Mouse (Mus musculus) embryonic facial prominence, embryonic 10.5 days (tissue): ENCODE data around the gene Wnt3. TPM values are rescaled to one million over a fixed set of nuclear protein-coding genes. Genes with fewer than 3 reads are reported as not detected.
A peak's percentile ranks its signal among the peaks of the same experiment; 100 is the strongest.

ENCODE experiments used
- DNase-seq: peaks from one replicate; pipeline ENCODE4 v3.0.0-alpha.2; 2017; ENCODE audit warnings: low spot score
- H3K27ac ChIP-seq: fragments of 300-500 bp; sonication (generic); replicated peaks from 2 replicates; pipeline ENCODE4 v1.5.1; 2016; ENCODE audit warnings: mild to moderate bottlenecking
- H3K27me3 ChIP-seq: fragments of 300-500 bp; sonication (generic); replicated peaks from 2 replicates; pipeline ENCODE4 v1.6.1; 2016; ENCODE audit warnings: low read depth, mild to moderate bottlenecking; ENCODE audit not compliant: poor library complexity, severe bottlenecking
- H3K36me3 ChIP-seq: fragments of 300-500 bp; sonication (generic); replicated peaks from 2 replicates; pipeline ENCODE4 v1.6.1; 2016; ENCODE audit warnings: mild to moderate bottlenecking, moderate library complexity
- H3K4me1 ChIP-seq: fragments of 300-500 bp; sonication (generic); 2 replicates; pipeline ENCODE4 v1.6.1; 2016
- H3K4me3 ChIP-seq: fragments of 300-500 bp; sonication (generic); 2 replicates; pipeline ENCODE4 v1.5.1; 2016; ENCODE audit warnings: mild to moderate bottlenecking, moderate library complexity
- H3K9me3 ChIP-seq: fragments of 300-500 bp; sonication (generic); 2 replicates; pipeline ENCODE4 v1.6.1; 2016; ENCODE audit warnings: mild to moderate bottlenecking
- WGBS: fragments of 180-500 bp; shearing (Covaris S2); methylation state at CpG from one replicate; pipeline ENCODE4 v1.1.7; 2016; 5-methylcytosine and 5-hydroxymethylcytosine counted together
- polyA plus RNA-seq: library from polyadenylated mRNA; unstranded; fragments of >200 nt; fragmentation: Nextera tagmentation; extraction: Ambion mirVana; gene quantifications from 2 replicates; pipeline ENCODE4 v1.2.1, GENCODE M21; 2016

Gene Wnt3
- polyA plus RNA-seq, 1 experiment from 2014 or later, result 3.7 TPM

GRCm38 (mm10) chr11:103828866-103829265, 54.9 kb downstream of the Wnt3 start:
- Histone ChIP-seq H3K4me1 (peaks cover 19% of the 10 kb centered on the region), H3K36me3 (peaks cover 37% of the 10 kb centered on the region), H3K9me3 (no peaks in the 10 kb centered on the region), H3K27ac (no peak overlapping the region), H3K4me3 (no peak overlapping the region), H3K27me3 (0 out of 2 replicates have a peak, but pooled peaks cover 4% of the 10 kb centered on the region)
- WGBS, result 85% methylated on average over 7 of the region's 7 CpGs
- no peak for DNase-seq

DNA sequence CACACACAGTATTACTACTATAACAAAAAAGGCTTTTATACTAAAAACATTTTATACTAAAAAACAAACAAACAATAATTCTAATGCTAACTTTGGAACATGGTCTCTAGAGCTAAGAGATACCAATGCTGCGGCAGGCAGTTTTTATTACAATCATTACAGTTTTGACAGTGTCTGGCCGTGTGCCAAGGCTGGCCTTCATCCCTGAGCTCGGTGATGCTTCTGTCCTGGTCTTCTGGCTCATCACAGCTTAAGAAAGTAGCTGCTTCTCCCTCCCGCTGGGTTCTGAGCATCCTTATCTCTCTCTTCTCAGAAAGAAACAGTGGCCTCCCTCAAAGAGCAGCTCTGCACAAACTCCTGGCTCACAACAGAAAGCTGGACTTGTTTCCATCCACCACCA, 56.0 kb downstream of the Wnt3 start:
- Histone ChIP-seq H3K36me3 (peaks cover 31% of the 10 kb centered on the region), H3K27me3 (0 out of 2 replicates have a peak, but pooled peaks cover 4% of the 10 kb centered on the region), H3K4me1 (peaks cover 19% of the 10 kb centered on the region), H3K9me3 (no peaks in the 10 kb centered on the region), H3K4me3 (no peak overlapping the region), H3K27ac (no peak overlapping the region)
- WGBS, result 82% methylated on average over 4 of the region's 4 CpGs
- DNase-seq, result no peak

- 86% methylated on average over 9 of the region's 9 CpGs for WGBS
- H3K27ac ChIP-seq, result no peak overlapping the region
- H3K4me1 ChIP-seq, result peaks cover 19% of the 10 kb centered on the region
- no peak for DNase-seq
- peaks cover 27% of the 10 kb centered on the region for H3K36me3 ChIP-seq
- H3K9me3 ChIP-seq, result no peaks in the 10 kb centered on the region
- H3K4me3 ChIP-seq, result no peak overlapping the region
- H3K27me3 ChIP-seq, result 0 out of 2 replicates have a peak, but pooled peaks cover 4% of the 10 kb centered on the region
These were observed 56.5 kb downstream of the Wnt3 start for GRCm38 (mm10) chr11:103830476-103830875.

DNA sequence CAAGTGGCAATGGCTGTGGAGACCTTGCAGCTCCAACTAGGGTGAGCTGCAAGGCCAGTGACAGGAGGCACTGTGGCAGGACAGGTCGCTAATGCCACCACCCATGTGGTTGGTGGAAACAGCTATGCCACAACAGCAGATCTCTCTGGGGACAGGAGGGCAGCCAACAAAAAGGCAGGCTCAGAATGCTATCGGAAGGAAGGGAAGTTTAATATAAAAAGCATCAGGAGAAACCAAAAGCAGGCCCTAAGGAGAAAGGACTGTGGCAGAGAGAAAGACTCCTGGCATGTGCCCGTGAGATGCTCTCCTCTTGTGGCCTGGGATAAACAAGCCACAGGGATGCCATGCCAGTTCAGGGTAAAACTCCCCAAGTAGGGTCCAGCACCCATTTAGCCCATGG, 57.8 kb downstream of the Wnt3 start:
- no peak for DNase-seq
- H3K4me1 ChIP-seq, result peaks cover 19% of the 10 kb centered on the region
- no peaks in the 10 kb centered on the region for H3K9me3 ChIP-seq
- H3K36me3 ChIP-seq, result peaks cover 19% of the 10 kb centered on the region
- no peak overlapping the region for H3K4me3 ChIP-seq
- H3K27me3 ChIP-seq, result 0 out of 2 replicates have a peak, but pooled peaks cover 4% of the 10 kb centered on the region
- no peak overlapping the region for H3K27ac ChIP-seq
- WGBS, result 85% methylated on average over 3 of the region's 3 CpGs

GRCm38 (mm10) chr11:103832331-103832730, 58.4 kb downstream of the Wnt3 start:
- H3K9me3 ChIP-seq, result no peaks in the 10 kb centered on the region
- peaks cover 13% of the 10 kb centered on the region for H3K36me3 ChIP-seq
- 0 out of 2 replicates have a peak, but pooled peaks cover 4% of the 10 kb centered on the region for H3K27me3 ChIP-seq
- no peak for DNase-seq
- no peak overlapping the region for H3K4me3 ChIP-seq
- 79% methylated on average over 4 of the region's 4 CpGs for WGBS
- H3K27ac ChIP-seq, result no peak overlapping the region
- H3K4me1 ChIP-seq, result peaks cover 19% of the 10 kb centered on the region

- H3K27ac ChIP-seq, result no peak overlapping the region
- H3K9me3 ChIP-seq, result no peaks in the 10 kb centered on the region
- H3K36me3 ChIP-seq, result peaks cover 3% of the 10 kb centered on the region
- H3K4me3 ChIP-seq, result no peak overlapping the region
- H3K27me3 ChIP-seq, result 0 out of 2 replicates have a peak, but pooled peaks cover 4% of the 10 kb centered on the region
- 81% methylated on average over 2 of the region's 2 CpGs for WGBS
- H3K4me1 ChIP-seq, result peaks cover 19% of the 10 kb centered on the region
- no peak for DNase-seq
These were observed 65.0 kb downstream of the Wnt3 start for GRCm38 (mm10) chr11:103838955-103839354.

DNA sequence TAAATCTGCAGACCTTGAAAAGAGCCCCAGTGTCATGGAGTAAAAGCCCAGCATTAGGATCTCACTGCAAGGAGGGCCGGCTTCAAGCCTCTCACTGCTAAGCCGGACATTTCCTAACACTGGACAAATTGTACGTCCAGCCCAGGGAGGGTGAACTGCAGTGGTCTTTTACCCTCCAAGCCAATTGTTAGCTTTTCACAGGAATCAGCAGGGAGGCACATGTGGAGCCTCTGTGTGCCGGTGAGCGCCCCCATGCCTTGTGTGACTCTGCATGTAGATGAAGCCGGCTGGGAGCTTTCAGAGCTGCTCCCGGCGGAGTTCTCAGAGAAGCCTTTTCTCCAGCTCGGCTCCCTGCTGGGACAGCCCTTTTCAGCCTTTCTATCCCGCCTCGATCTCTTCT, 66.9 kb downstream of the Wnt3 start:
- Histone ChIP-seq H3K36me3 (peaks cover 10% of the 10 kb centered on the region), H3K27ac (peak overlapping the region; percentile 52), H3K4me1 (peaks cover 19% of the 10 kb centered on the region), H3K4me3 (peak overlapping the region; percentile 31; the same call in 1 of the 2 replicates), H3K27me3 (0 out of 2 replicates have a peak, but pooled peaks cover 4% of the 10 kb centered on the region), H3K9me3 (no peaks in the 10 kb centered on the region)
- WGBS, result 3% methylated on average over 11 of the region's 11 CpGs
- peak; percentile 70 for DNase-seq

DNA sequence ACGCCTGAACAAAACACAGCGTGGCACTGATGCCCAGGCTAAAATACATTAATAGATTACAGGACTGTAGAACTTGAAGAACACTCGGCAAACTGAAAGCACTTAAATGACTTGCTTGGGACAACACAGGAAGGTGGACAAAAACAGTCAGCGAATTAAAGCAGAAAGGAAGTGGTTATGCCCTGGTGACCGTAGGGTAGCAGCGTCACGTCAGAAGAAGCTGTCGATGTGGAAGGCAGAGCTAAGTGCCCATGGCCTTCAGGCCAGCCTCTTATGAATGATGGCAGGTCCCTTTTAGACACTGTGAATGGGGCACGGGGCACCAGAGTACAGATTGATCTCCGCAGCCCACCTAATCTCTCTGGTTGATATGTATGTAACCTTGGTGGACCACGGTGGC, 74.3 kb downstream of the Wnt3 start:
- H3K4me1 ChIP-seq, result peaks cover 2% of the 10 kb centered on the region
- no peaks in the 10 kb centered on the region for H3K27me3 ChIP-seq
- H3K36me3 ChIP-seq, result peaks cover 28% of the 10 kb centered on the region
- no peak overlapping the region for H3K27ac ChIP-seq
- no peaks in the 10 kb centered on the region for H3K9me3 ChIP-seq
- no peak for DNase-seq
- H3K4me3 ChIP-seq, result no peak overlapping the region
- 93% methylated on average over 11 of the region's 11 CpGs for WGBS

DNA sequence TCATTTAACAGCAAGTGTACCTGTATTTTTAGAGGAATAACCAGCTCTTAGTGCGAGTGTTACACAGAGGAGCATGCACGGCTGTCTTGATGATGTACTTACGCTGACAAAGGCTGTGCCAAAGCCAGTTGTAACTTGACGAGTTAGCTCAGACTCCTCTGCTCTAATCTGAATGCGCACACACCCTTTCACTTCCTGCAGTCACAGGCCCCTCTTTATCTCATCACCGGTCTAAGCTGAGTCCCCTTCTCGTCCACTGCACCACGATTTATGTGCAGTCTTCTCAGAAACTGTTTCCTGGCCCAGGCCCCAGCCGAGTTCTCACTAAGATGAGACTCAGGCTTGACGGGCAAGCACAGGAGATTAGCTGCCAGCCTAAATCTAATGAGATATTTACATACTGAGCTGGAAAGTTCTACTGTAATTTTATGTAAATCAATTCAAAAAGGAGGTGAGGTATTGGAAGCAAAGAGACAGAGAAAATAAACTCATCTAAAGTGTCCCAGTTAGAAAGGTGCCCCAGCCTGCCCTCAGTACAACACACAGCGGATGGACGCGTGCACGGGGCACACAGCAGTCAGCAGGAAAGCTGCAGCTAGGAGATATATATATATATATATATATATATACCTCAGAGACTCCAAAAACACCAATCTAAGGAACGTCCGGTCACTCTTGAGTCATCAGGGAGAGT, 78.8 kb downstream of the Wnt3 start:
- Histone ChIP-seq H3K4me1 (peaks cover 8% of the 10 kb centered on the region), H3K4me3 (no peak overlapping the region), H3K27ac (no peak overlapping the region), H3K9me3 (no peaks in the 10 kb centered on the region), H3K27me3 (no peaks in the 10 kb centered on the region), H3K36me3 (peaks cover 19% of the 10 kb centered on the region)
- no peak for DNase-seq
- WGBS, result 73% methylated on average over 16 of the region's 16 CpGs

- no peak overlapping the region for H3K4me3 ChIP-seq
- 29% methylated on average over 10 of the region's 10 CpGs for WGBS
- no peak overlapping the region for H3K27ac ChIP-seq
These were observed 79.5 kb downstream of the Wnt3 start for GRCm38 (mm10) chr11:103853284-103853920.

GRCm38 (mm10) chr11:103854294-103854693, 80.3 kb downstream of the Wnt3 start:
- WGBS, result 55% methylated on average over 9 of the region's 9 CpGs
- Histone ChIP-seq H3K27ac (no peak overlapping the region), H3K4me1 (peaks cover 8% of the 10 kb centered on the region), H3K36me3 (peaks cover 24% of the 10 kb centered on the region), H3K4me3 (no peak overlapping the region), H3K27me3 (no peaks in the 10 kb centered on the region), H3K9me3 (no peaks in the 10 kb centered on the region)
- DNase-seq, result no peak

More at GRCm38 (mm10) chr11:103853284-103853920, 79.5 kb downstream of the Wnt3 start:
- H3K4me1 ChIP-seq, result peaks cover 8% of the 10 kb centered on the region
- no peaks in the 10 kb centered on the region for H3K27me3 ChIP-seq
- peak; percentile 18 for DNase-seq
- no peaks in the 10 kb centered on the region for H3K9me3 ChIP-seq
- H3K36me3 ChIP-seq, result peaks cover 17% of the 10 kb centered on the region

- WGBS, result 93% methylated on average over 7 of the region's 7 CpGs
- no peak for DNase-seq
- Histone ChIP-seq H3K36me3 (peaks cover 47% of the 10 kb centered on the region), H3K4me3 (no peak overlapping the region), H3K27me3 (no peaks in the 10 kb centered on the region), H3K4me1 (peaks cover 14% of the 10 kb centered on the region), H3K27ac (no peak overlapping the region), H3K9me3 (no peaks in the 10 kb centered on the region)
These were observed 82.7 kb downstream of the Wnt3 start for GRCm38 (mm10) chr11:103856641-103857040.

DNA sequence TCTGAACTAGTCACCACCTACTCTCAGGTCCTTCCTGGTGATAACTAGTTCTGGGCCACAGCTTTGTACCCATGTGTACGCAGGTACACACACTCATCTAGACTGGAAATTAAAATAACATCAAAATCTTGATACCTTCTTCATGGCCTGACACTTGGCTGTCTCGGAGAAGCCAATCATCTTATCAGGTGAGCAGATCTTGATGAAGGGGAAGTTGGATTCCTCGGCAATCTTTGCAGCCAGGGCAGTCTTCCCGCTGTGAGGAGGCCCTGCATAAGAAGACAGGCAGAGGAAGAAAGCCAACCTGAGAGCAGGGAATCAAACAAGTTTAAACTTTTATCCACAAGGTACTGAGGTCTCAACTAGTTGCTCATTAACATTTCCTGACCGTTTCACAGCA, 84.8 kb downstream of the Wnt3 start:
- peaks cover 7% of the 10 kb centered on the region for H3K4me1 ChIP-seq
- 71% methylated on average over 5 of the region's 5 CpGs for WGBS

More for the DNA sequence above, 84.8 kb downstream of the Wnt3 start:
- Histone ChIP-seq H3K27ac (no peak overlapping the region), H3K4me3 (no peak overlapping the region), H3K36me3 (peaks cover 54% of the 10 kb centered on the region), H3K27me3 (no peaks in the 10 kb centered on the region), H3K9me3 (no peaks in the 10 kb centered on the region)
- no peak for DNase-seq
